Mouse (Mus musculus) ovary, postnatal 14 days (tissue): ENCODE data around the gene Faf2.
A peak's percentile ranks its signal among the peaks of the same experiment; 100 is the strongest.

Experiments
- DNase-seq: peaks from one replicate; pipeline ENCODE4 v3.0.0; 2022; ENCODE audit warnings: low spot score

The Faf2 gene

GRCm38 (mm10) chr13:54680184-54680853 lies 58.7 kb downstream of the Faf2 start:
- DNase-seq: no peak

DNA sequence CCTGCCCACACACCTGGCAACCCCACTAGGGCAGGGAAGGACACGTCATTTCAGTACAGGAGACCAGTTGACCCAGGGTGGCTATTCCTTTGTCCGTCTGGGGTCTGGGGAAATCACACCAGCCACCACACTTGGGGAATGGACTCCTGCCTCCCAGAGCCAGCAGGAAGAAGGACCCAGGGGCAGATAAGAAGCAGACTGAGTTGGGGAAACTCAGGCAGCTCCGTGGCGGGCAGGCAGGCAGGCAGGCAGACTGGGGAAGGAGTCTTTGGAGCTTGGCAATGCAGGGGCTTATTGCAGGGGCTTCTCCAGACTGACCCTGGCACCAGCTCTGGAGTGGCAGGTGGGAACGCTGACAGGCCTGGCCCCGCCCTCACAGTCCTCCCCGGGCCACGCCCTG lies 59.7 kb downstream of the Faf2 start:
- no peak for DNase-seq

GRCm38 (mm10) chr13:54683301-54683700 lies 61.7 kb downstream of the Faf2 start:
- DNase-seq: no peak

DNA sequence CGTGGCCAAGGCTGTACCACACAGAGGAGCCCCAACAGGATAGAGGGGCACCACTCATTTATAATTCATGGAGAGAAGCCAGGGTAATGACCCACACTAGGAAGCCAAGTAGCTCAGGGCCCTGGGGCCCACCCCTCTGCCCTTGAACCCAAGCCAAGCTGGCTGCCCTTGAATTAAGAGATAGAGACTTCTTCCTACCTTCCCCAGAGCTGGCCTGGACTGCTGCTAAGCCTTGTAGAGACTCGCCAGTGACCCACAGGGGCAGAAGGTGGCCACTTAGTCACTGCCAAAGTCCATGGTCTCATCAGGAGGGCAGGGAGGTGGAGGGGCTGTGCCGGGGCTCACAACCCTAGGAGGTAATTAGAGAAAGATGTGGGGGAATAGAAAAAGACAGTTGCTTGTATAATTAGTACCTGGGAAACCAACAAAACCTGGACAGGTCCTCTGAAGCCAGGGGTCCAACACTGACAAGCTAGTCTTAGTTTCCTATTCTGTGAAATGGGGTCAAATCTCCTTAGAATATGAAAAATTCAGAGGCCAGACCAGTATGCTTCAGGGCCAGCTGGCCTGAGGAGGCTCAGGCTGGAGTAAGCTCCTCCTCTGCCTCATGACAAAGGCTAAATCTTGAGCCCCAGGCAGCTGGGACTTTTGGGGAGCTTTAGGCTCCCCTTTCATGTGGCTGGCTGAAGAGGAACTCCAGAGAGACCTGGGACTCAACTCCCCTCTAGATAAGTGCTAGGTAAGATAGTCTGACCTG lies 62.7 kb downstream of the Faf2 start:
- DNase-seq: no peak

DNA sequence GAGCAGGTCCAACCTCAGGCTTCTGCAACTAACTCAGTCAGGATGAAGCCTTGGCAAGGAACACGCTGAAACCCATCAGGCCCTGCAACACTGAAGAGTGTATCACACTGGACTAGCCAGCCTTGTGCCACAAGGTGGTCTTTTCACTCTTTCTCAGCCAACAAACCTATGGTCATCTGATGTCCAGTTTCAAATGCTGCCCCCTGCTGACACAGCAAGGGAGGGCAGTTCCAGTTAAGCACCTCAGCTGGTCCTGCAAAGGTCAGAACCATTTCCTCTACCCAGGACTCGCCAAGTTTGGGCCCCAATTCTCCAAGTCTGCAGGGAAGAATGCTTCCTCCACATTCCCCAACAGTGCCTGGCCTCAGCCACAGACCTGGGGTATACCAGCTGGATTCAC lies 63.6 kb downstream of the Faf2 start:
- peak; percentile 31 for DNase-seq

DNA sequence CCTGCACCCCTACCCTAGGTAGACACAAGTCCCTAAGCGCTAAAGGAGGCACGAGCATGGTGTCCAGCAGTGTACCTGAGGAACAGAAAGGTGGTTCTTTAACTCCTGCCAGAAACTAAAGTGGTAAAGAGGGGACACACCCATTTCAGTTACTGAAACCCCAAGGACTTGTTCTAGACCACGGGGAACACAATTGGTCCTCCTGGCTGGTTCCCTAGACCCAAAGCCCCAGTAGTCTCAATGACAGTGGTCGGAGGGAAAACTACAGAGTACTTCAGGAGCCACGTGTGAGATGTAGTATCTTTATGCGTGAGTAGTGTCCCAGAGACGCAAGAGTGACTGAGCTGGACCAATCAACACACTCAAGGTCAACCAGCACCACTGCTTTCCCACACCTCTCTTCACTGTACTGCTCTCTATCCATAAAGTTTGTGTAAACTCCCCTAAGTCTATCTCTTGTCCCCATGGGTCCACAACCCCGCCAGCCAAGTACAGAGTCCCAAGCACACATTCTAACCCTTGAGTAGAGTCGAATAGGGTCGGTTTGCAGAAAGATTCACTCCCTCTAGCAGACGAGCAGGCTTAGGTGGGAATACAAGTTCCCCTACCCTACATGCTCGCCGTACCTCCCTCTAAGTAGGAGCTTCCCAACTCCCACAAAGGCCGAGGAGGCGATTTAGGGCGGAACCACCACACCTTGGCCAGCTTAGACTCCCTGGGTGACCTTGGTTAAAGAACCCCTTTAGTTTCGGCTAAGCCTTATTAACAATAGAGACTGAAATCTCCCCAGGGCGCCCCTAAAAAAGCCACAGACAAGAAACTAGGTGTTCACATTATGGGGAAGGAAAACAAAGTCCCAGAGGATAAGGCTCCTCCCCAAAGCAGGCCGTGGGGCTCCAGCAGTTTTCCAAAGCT lies 64.8 kb downstream of the Faf2 start:
- DNase-seq: no peak

- peak; percentile 57 for DNase-seq
These were observed 65.5 kb downstream of the Faf2 start for GRCm38 (mm10) chr13:54687096-54687495.

GRCm38 (mm10) chr13:54687575-54688424 lies 66.2 kb downstream of the Faf2 start:
- DNase-seq: peak; percentile 96

GRCm38 (mm10) chr13:54690151-54690740 lies 68.7 kb downstream of the Faf2 start:
- no peak for DNase-seq

DNA sequence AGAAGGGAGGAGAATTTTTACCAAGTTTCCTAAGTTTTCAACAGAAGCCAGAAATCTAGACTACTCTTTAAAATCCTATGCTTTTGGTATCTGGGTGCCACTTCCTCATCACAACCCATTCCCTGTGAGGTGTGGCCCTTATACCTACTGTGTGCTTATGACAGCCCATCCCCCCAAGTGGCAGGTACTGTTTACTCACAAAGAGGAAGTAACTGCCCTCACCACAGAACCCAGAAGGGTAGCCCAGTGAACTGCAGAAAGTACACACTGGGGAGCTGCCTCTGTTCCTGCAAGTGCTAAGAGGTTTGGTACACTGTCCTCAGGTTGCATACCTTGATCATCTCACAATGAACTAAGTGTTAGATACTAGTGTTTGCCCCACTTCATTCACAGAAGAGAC lies 70.2 kb downstream of the Faf2 start:
- DNase-seq: no peak

- DNase-seq: no peak
These were observed 71.3 kb downstream of the Faf2 start for GRCm38 (mm10) chr13:54692711-54693557.

DNA sequence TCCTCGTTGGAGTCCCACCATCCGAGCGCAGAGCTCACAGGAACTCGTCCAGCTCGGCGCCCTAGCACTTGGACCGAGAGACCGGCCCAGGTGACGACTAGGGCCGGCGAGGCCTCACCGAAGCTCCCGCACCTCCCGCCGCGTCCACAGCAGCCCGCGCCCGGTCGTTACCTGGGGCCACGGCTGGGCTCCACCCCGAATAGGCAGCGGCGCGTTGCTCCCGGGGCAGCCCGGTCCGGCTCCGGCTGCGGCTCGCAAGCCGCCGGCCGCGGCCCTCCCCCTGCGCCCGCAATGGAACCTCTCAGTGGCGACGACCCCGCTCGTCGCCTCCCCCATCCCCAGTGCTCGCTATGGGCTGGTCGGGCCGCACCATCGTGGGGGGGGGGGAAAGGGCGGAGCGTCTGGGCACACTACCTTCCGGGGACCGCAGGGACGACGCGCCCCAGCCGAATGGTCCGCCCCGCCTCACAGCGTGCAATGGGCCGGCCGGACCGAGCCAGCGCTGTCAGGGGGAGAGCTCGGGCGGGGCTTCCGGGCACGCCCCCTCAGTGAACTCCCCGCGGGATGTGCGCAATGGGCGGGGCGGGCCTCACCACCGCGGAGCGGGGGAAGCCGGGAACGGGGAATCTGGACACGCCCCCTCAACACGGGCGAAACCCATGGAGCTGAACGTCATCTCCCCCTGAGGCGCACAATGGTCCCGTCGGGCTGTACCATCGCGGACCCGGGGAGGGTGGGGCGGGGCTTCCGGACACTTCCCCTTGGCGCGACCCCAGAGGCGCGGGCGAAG lies 72.2 kb downstream of the Faf2 start, which contains the start of gene Rnf44:
Gene Rnf44 (minus strand): TSS at position 350 of the 790 bp plus-strand sequence.
- peak; percentile 96 for DNase-seq

DNA sequence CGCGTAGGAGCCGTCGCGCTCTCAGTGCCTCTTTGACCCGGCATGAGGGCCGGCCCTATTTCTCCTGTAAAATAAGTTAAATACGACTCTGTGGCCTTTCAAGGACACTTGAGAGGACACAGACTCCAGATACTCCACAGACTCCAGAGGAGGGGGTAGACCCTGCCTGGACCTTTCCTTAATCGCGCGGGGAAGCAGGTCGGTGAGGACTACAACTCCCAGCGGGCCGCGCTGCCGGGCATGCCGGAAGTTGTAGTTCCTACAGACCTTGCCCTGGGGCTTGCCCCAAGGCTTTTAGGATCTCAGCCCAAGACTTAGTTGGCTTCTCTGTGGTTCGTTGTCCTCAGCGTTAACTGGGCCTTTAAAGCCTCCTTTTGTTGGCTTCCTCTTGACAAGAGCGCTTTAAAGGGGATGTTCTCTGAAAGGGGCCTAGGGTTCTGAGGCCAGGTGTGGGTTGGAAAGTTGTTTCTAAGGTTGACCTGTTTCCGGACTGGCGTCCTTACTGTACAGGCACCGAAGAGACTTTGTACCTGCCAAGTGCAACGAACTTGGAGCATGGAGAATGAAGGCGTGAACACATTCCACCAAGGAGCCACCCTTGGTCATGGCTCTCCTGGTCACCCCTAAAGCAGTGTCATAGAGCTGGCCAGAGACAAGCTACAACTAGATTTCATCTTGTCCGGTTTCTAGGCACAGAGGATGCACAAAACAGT lies 72.9 kb downstream of the Faf2 start:
- no peak for DNase-seq

GRCm38 (mm10) chr13:54695479-54696230 lies 74.1 kb downstream of the Faf2 start:
- DNase-seq: no peak

DNA sequence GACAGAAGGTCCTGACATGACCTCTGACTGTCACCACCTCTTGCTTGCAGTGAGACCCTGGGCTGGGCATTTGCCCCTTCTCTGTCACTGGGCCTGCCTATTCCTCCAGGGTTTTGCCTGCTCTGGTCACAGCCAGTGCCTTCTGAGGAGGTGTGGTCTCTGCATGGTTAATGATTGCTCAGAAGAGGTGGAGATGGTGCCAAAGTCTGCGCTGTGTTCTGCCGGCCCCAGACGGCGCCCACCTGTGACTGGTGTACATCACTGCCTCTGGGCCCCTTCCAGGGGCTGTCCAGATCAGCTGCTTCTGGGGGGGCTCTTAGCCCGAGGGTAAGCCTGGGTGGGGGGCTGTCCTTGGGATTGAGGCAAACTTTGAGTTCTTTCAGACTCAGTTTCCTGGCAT lies 79.7 kb downstream of the Faf2 start, which contains the start of gene Cdhr2:
Gene Cdhr2 (plus strand): TSS at position 219 of the 400 bp plus-strand sequence.
- DNase-seq: no peak

- DNase-seq: no peak
These were observed 80.9 kb downstream of the Faf2 start for GRCm38 (mm10) chr13:54702507-54702906.

GRCm38 (mm10) chr13:54704890-54705289 lies 83.3 kb downstream of the Faf2 start:
- DNase-seq: no peak

DNA sequence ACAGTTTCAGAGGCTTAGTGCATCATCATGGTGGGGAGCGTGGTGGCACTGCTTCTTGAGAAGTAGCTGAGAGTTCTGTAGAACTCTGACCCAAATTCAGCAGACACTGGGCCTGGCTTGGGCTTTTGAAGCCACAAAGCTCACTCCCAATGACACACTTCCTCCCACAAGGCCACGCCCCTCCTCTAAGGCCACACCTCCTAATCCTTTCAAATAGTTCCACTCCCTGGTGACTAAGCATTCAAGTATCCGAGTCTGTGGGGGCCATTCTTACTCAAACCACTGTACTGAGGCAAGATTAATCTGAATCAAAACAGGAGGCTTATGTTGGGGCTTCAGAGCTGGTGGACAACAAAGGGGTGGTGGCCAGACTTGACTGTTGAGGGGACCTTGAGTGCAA lies 89.3 kb downstream of the Faf2 start:
- DNase-seq: no peak
